Mouse (Mus musculus) ZHBTc4 (cell line): ENCODE measurements around the gene Abhd17b.
"Not testable (repeated sequence)": the region's sequence is repeated elsewhere in the genome, so short reads cannot be mapped to it uniquely, and the experiment has no call there.

Experiments
- DNase-seq: peaks from one replicate; pipeline ENCODE4 v3.0.0-alpha.2; 2011; ENCODE audit warnings: low read depth, low spot score

The Abhd17b gene

GRCm38 (mm10) chr19:21653172-21653981, at the start of gene Abhd17b:
Abhd17b (plus strand) TSS chr19:21653185.
- DNase-seq: peak; percentile 57

- no peak for DNase-seq
Measured at GRCm38 (mm10) chr19:21603836-21604235, 49.1 kb upstream of the Abhd17b start.

- DNase-seq: no peak
Measured at GRCm38 (mm10) chr19:21605294-21605693, 47.7 kb upstream of the Abhd17b start.

GRCm38 (mm10) chr19:21610240-21610639, 42.7 kb upstream of the Abhd17b start:
- DNase-seq: no peak

GRCm38 (mm10) chr19:21611297-21611696, 41.7 kb upstream of the Abhd17b start:
- DNase-seq: no peak

GRCm38 (mm10) chr19:21611725-21612575, 41.0 kb upstream of the Abhd17b start:
- no peak for DNase-seq

GRCm38 (mm10) chr19:21615801-21616200, 37.2 kb upstream of the Abhd17b start:
- no peak for DNase-seq

- DNase-seq: no peak
Measured at GRCm38 (mm10) chr19:21623410-21624147, 29.4 kb upstream of the Abhd17b start.

- DNase-seq: no peak
Measured at GRCm38 (mm10) chr19:21624148-21624535, 28.8 kb upstream of the Abhd17b start.

- DNase-seq: no peak
Measured at GRCm38 (mm10) chr19:21626271-21626988, 26.6 kb upstream of the Abhd17b start.

GRCm38 (mm10) chr19:21628440-21628839, 24.5 kb upstream of the Abhd17b start:
- not testable (repeated sequence) for DNase-seq

- no peak for DNase-seq
Measured at GRCm38 (mm10) chr19:21629030-21629429, 24.0 kb upstream of the Abhd17b start.

GRCm38 (mm10) chr19:21629501-21629900, 23.5 kb upstream of the Abhd17b start:
- no peak for DNase-seq

- DNase-seq: peak; percentile 65
Measured at GRCm38 (mm10) chr19:21630656-21631331, 22.2 kb upstream of the Abhd17b start.

- DNase-seq: no peak
Measured at GRCm38 (mm10) chr19:21635406-21635805, 17.6 kb upstream of the Abhd17b start.

GRCm38 (mm10) chr19:21636907-21637306, 16.1 kb upstream of the Abhd17b start:
- peak; percentile 25 for DNase-seq

GRCm38 (mm10) chr19:21637672-21638071, 15.3 kb upstream of the Abhd17b start:
- DNase-seq: no peak

- no peak for DNase-seq
Measured at GRCm38 (mm10) chr19:21643935-21644334, 9.1 kb upstream of the Abhd17b start.

GRCm38 (mm10) chr19:21645301-21645700, 7.7 kb upstream of the Abhd17b start:
- DNase-seq: no peak

- no peak for DNase-seq
Measured at GRCm38 (mm10) chr19:21646142-21646541, 6.8 kb upstream of the Abhd17b start.

- DNase-seq: no peak
Measured at GRCm38 (mm10) chr19:21651664-21652063, 1.3 kb upstream of the Abhd17b start.
